Mouse (Mus musculus) heart, postnatal 25 days (tissue): Measurements from ENCODE around the gene Podxl. TPM values are rescaled to one million over a fixed set of nuclear protein-coding genes. Genes with fewer than 3 reads are reported as not detected.

Experiments
- DNase-seq: peaks from one replicate; pipeline ENCODE4 v3.0.0; 2022; ENCODE audit warnings: low spot score
- intact Hi-C: fragments of 180-260 bp; cut with DNase I; formaldehyde crosslinking; loops from one replicate; pipeline ENCODE4 v1.15.1; 2025
- total RNA-seq, 2 experiments: library from RNA; stranded (reverse); gene quantifications; 2 replicates each; pipeline ENCODE4 v1.2.3; 2021

The Podxl gene
- total RNA-seq, 2 experiments from 2014 or later = 77.2 to 94.5 TPM

GRCm38 (mm10) chr6:31527897-31528296 is 35.9 kb downstream of the Podxl start:
- DNase-seq = no peak
- intact Hi-C loops = loop anchor here (1.0 to 2.0 kb wide), 2 partner anchors 35 to 111 kb away; partner anchors contain the start of gene Podxl

- intact Hi-C loops = no loop called here
- no peak for DNase-seq
Measured at GRCm38 (mm10) chr6:31526929-31527328, 36.9 kb downstream of the Podxl start.

- no peak for DNase-seq
- intact Hi-C loops = no loop called here
Measured at GRCm38 (mm10) chr6:31525231-31525900, 38.4 kb downstream of the Podxl start.

- DNase-seq = no peak
- intact Hi-C loops = no loop called here
Measured at GRCm38 (mm10) chr6:31524647-31525046, 39.1 kb downstream of the Podxl start.

- no peak for DNase-seq
- intact Hi-C loops = no loop called here
Measured at GRCm38 (mm10) chr6:31524121-31524520, 39.7 kb downstream of the Podxl start.

- no peak for DNase-seq
- intact Hi-C loops = no loop called here
Measured at GRCm38 (mm10) chr6:31523657-31524056, 40.1 kb downstream of the Podxl start.

- DNase-seq = no peak
- intact Hi-C loops = no loop called here
Measured at GRCm38 (mm10) chr6:31523039-31523438, 40.7 kb downstream of the Podxl start.

GRCm38 (mm10) chr6:31522478-31522877 is 41.3 kb downstream of the Podxl start:
- intact Hi-C loops = no loop called here
- DNase-seq = no peak

GRCm38 (mm10) chr6:31521491-31522355 is 42.1 kb downstream of the Podxl start:
- intact Hi-C loops = no loop called here
- no peak for DNase-seq

GRCm38 (mm10) chr6:31520486-31521215 is 43.1 kb downstream of the Podxl start:
- intact Hi-C loops = no loop called here
- no peak for DNase-seq

GRCm38 (mm10) chr6:31519001-31519471 is 44.7 kb downstream of the Podxl start:
- intact Hi-C loops = no loop called here
- no peak for DNase-seq

- DNase-seq = peak; percentile 39
- intact Hi-C loops = no loop called here
Measured at GRCm38 (mm10) chr6:31518338-31518698, 45.5 kb downstream of the Podxl start.

- DNase-seq = no peak
- intact Hi-C loops = no loop called here
Measured at GRCm38 (mm10) chr6:31517681-31518337, 46.0 kb downstream of the Podxl start.

GRCm38 (mm10) chr6:31513726-31514125 is 50.1 kb downstream of the Podxl start:
- no peak for DNase-seq
- intact Hi-C loops = no loop called here

- intact Hi-C loops = no loop called here
Measured at GRCm38 (mm10) chr6:31502614-31503013, 61.2 kb downstream of the Podxl start.

GRCm38 (mm10) chr6:31500691-31501090 is 63.1 kb downstream of the Podxl start:
- DNase-seq = no peak
- intact Hi-C loops = no loop called here

More at GRCm38 (mm10) chr6:31502614-31503013, 61.2 kb downstream of the Podxl start:
- DNase-seq = no peak

- DNase-seq = no peak
- intact Hi-C loops = no loop called here
Measured at GRCm38 (mm10) chr6:31500260-31500659, 63.5 kb downstream of the Podxl start.

GRCm38 (mm10) chr6:31499836-31500235 is 63.9 kb downstream of the Podxl start:
- DNase-seq = no peak
- intact Hi-C loops = no loop called here

GRCm38 (mm10) chr6:31496227-31496626 is 67.6 kb downstream of the Podxl start:
- no peak for DNase-seq
- intact Hi-C loops = no loop called here
